Mouse (Mus musculus) liver, embryonic 14.5 days (tissue): ENCODE data around the gene Ect2l.

Experiments used
- CTCF ChIP-seq: IDR thresholded peaks from 2 replicates; pipeline ENCODE4 v1.5.1; 2016; ENCODE audit warnings: antibody characterized with exemption, low read depth, control low read depth
- EP300 ChIP-seq: IDR thresholded peaks from 2 replicates; pipeline ENCODE4 v1.6.1; 2016; ENCODE audit warnings: antibody characterized with exemption, low read depth

- TF ChIP-seq CTCF (no peak), EP300 (no peak)
Measured at GRCm38 (mm10) chr10:18219351-18219750, 8.7 kb upstream of the Ect2l start.
